Mouse (Mus musculus): ENCODE results near the gene Kcnn4. TPM values are rescaled to one million over a fixed set of nuclear protein-coding genes. Genes with fewer than 3 reads are reported as not detected.

The Kcnn4 gene
- polyA plus RNA-seq, 1 experiment from 2014 or later: 1.9 TPM

DNA sequence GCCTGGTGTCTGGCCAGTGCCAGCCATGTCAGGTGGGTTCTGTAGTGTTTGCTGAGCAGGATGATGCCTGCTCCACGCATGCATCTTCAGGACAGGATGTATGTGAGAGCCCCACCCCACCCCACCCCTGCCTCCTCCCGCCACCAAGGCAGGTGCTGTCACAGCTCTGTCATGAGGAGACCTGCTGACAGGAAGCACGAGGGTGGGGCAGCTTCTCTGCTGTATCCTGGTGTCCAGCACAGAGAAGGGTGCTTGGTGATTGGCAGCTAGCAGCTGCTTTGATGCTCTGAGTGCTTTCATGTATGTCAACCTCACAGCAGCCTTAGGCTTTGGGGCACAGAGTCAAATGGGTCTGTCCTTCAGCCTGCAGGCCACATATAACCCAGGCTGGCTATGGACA, 43.6 kb downstream of the Kcnn4 start:
- no peak for ATAC-seq (ENCODE audit: insufficient number of reproducible peaks, insufficient read depth, low FRiP score, low TSS enrichment, low read depth)
- no peak overlapping the region for H3K9ac ChIP-seq
- H3K36me3 ChIP-seq: peaks cover 39% of the 10 kb centered on the region
- no peaks in the 10 kb centered on the region for H3K4me1 ChIP-seq
- no peak overlapping the region for H3K27ac ChIP-seq
- H3K9me3 ChIP-seq: no peaks in the 10 kb centered on the region
- H3K4me3 ChIP-seq: no peak overlapping the region
- H3K27me3 ChIP-seq: no peaks in the 10 kb centered on the region
- H3K4me2 ChIP-seq: no peak overlapping the region
- 77% methylated on average over 3 of the region's 3 CpGs for whole genome bisulfite sequencing

- no peaks in the 10 kb centered on the region for H3K4me1 ChIP-seq
- H3K36me3 ChIP-seq: peaks cover 46% of the 10 kb centered on the region
- H3K9ac ChIP-seq: no peak overlapping the region
- WGBS: 80% methylated on average over 7 of the region's 7 CpGs
- no peaks in the 10 kb centered on the region for H3K9me3 ChIP-seq
- no peaks in the 10 kb centered on the region for H3K27me3 ChIP-seq
- ATAC-seq (ENCODE audit: insufficient number of reproducible peaks, insufficient read depth, low FRiP score, low TSS enrichment, low read depth): no peak
- no peak overlapping the region for H3K27ac ChIP-seq
- H3K4me2 ChIP-seq: no peak overlapping the region
- no peak overlapping the region for H3K4me3 ChIP-seq
Measured at GRCm38 (mm10) chr7:24415261-24415660, 45.2 kb downstream of the Kcnn4 start.

DNA sequence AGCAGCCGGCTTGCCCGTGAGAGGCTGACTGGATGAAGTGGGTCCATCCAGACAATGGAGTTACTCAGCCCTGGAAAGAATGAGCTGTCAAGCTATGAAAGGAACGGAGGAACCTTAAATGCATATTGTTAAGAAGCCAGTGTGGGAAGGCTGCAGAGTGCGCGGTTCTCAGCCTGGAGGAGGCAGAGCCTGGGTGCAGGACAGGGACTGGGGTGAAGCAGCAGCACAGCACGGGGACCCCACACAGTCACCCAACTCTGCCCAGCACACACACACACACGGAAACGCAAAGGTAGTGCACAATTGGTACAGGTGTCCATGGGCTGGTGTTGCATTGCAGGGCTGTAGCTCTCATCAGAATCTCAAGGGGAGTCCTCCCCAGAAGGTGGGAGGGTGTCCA, 49.5 kb downstream of the Kcnn4 start:
- Histone ChIP-seq H3K27ac (no peak overlapping the region), H3K27me3 (no peaks in the 10 kb centered on the region), H3K4me2 (no peak overlapping the region), H3K4me1 (no peaks in the 10 kb centered on the region), H3K9ac (no peak overlapping the region), H3K4me3 (no peak overlapping the region), H3K36me3 (peaks cover 56% of the 10 kb centered on the region), H3K9me3 (no peaks in the 10 kb centered on the region)
- ATAC-seq (ENCODE audit: insufficient number of reproducible peaks, insufficient read depth, low FRiP score, low TSS enrichment, low read depth): no peak
- 89% methylated on average over 8 of the region's 8 CpGs for WGBS

- no peaks in the 10 kb centered on the region for H3K27me3 ChIP-seq
Measured at GRCm38 (mm10) chr7:24421648-24422047, 51.6 kb downstream of the Kcnn4 start.

GRCm38 (mm10) chr7:24422251-24422650, 52.2 kb downstream of the Kcnn4 start:
- WGBS: 79% methylated on average over 8 of the region's 8 CpGs

More at GRCm38 (mm10) chr7:24421648-24422047, 51.6 kb downstream of the Kcnn4 start:
- Histone ChIP-seq H3K9me3 (no peaks in the 10 kb centered on the region), H3K4me3 (no peak overlapping the region), H3K36me3 (peaks cover 50% of the 10 kb centered on the region), H3K9ac (no peak overlapping the region), H3K4me1 (no peaks in the 10 kb centered on the region), H3K4me2 (no peak overlapping the region), H3K27ac (no peak overlapping the region)
- WGBS: 81% methylated on average over 7 of the region's 7 CpGs
- ATAC-seq (ENCODE audit: insufficient number of reproducible peaks, insufficient read depth, low FRiP score, low TSS enrichment, low read depth): no peak

GRCm38 (mm10) chr7:24423107-24423763, 53.2 kb downstream of the Kcnn4 start:
- Histone ChIP-seq H3K4me1 (no peaks in the 10 kb centered on the region), H3K9me3 (no peaks in the 10 kb centered on the region), H3K36me3 (peaks cover 40% of the 10 kb centered on the region), H3K27me3 (no peaks in the 10 kb centered on the region), H3K27ac (no peak overlapping the region), H3K4me3 (no peak overlapping the region), H3K9ac (0 out of 2 replicates have a peak overlapping the region, but pooled peaks have one; percentile 6), H3K4me2 (no peak overlapping the region)
- ATAC-seq (ENCODE audit: insufficient number of reproducible peaks, insufficient read depth, low FRiP score, low TSS enrichment, low read depth): no peak
- WGBS: 89% methylated on average over 15 of the region's 15 CpGs

More at GRCm38 (mm10) chr7:24422251-24422650, 52.2 kb downstream of the Kcnn4 start:
- no peak overlapping the region for H3K27ac ChIP-seq
- no peaks in the 10 kb centered on the region for H3K27me3 ChIP-seq
- no peaks in the 10 kb centered on the region for H3K4me1 ChIP-seq
- ATAC-seq (ENCODE audit: insufficient number of reproducible peaks, insufficient read depth, low FRiP score, low TSS enrichment, low read depth): no peak
- H3K9ac ChIP-seq: no peak overlapping the region
- no peak overlapping the region for H3K4me2 ChIP-seq
- peaks cover 44% of the 10 kb centered on the region for H3K36me3 ChIP-seq
- H3K4me3 ChIP-seq: no peak overlapping the region
- no peaks in the 10 kb centered on the region for H3K9me3 ChIP-seq

DNA sequence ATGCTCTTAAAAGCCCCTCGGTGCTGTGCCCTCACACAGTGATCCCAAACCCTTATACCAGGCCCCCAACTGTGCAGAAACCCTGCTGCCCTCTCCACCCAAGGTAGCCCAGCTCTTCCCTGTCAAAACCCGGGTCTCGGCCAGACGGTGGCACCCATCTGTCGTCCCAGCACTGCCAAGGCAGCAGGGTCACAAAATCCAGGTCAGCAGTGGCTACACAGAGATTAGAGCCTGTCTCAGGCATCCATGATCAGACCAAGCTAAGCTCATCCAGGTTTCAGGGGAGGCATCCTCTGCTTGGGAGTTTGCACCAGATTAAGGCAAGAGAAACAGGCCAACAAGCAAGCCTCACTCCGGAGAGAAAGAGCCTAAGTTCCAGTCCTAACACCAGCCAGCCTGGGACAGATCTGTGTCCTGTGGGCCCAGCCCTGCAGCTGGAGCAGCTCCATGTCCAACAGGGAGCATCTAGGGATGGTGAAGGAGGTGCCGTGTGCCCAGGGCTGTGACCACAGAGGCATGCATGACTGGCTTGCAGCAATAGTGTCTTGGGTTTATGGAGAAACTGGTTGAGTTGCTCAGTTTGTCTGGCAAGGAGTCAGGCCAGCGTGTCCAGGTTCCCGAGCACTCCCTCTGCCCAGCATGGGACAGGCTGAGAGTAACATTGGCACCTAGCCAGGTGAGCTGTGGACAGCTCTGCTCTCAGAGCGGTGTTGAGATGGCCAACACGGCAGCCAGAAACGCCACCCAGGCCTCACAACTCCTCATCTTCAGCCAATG, 54.1 kb downstream of the Kcnn4 start:
- ATAC-seq (ENCODE audit: insufficient number of reproducible peaks, insufficient read depth, low FRiP score, low TSS enrichment, low read depth): no peak
- H3K4me1 ChIP-seq: no peaks in the 10 kb centered on the region
- WGBS: 83% methylated on average over 12 of the region's 12 CpGs
- H3K4me3 ChIP-seq: no peak overlapping the region
- H3K36me3 ChIP-seq: peaks cover 39% of the 10 kb centered on the region
- no peaks in the 10 kb centered on the region for H3K27me3 ChIP-seq
- 0 out of 2 replicates have a peak overlapping the region, but pooled peaks have one; percentile 6 for H3K9ac ChIP-seq
- H3K9me3 ChIP-seq: no peaks in the 10 kb centered on the region
- H3K27ac ChIP-seq: no peak overlapping the region
- no peak overlapping the region for H3K4me2 ChIP-seq

GRCm38 (mm10) chr7:24425919-24426318, 55.9 kb downstream of the Kcnn4 start:
- no peak overlapping the region for H3K9ac ChIP-seq
- H3K4me2 ChIP-seq: no peak overlapping the region
- no peaks in the 10 kb centered on the region for H3K27me3 ChIP-seq
- H3K27ac ChIP-seq: no peak overlapping the region
- H3K4me3 ChIP-seq: no peak overlapping the region
- H3K9me3 ChIP-seq: no peaks in the 10 kb centered on the region
- peaks cover 23% of the 10 kb centered on the region for H3K36me3 ChIP-seq
- ATAC-seq (ENCODE audit: insufficient number of reproducible peaks, insufficient read depth, low FRiP score, low TSS enrichment, low read depth): no peak
- 78% methylated on average over 9 of the region's 9 CpGs for WGBS
- no peaks in the 10 kb centered on the region for H3K4me1 ChIP-seq

DNA sequence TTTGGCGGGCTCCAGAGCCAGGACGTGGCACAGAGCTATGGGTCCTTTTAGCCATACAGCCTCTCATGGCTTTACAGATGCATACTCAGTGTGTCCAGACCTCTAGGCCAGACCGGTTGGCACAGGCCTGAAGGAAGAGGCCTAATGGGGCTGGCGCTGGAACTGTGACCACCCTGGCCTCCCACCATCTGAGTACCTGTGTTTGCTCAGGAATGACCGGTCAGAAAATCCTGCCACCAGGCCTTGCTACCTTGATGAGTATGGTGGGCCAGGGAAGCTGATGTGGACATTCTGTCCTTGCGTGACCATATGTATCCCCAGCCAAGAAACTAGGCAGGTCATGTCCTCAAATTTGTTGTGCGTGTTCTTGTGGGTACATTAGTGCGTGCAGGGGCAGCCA, 57.1 kb downstream of the Kcnn4 start:
- H3K27me3 ChIP-seq: peaks cover 3% of the 10 kb centered on the region
- no peak for ATAC-seq (ENCODE audit: insufficient number of reproducible peaks, insufficient read depth, low FRiP score, low TSS enrichment, low read depth)
- whole genome bisulfite sequencing: 95% methylated on average over 8 of the region's 8 CpGs
- no peaks in the 10 kb centered on the region for H3K4me1 ChIP-seq
- H3K27ac ChIP-seq: no peak overlapping the region
- H3K4me3 ChIP-seq: no peak overlapping the region
- no peak overlapping the region for H3K4me2 ChIP-seq
- H3K9ac ChIP-seq: no peak overlapping the region
- H3K9me3 ChIP-seq: 0 out of 2 replicates have a peak, but pooled peaks cover under 1% of the 10 kb centered on the region
- H3K36me3 ChIP-seq: peaks cover 12% of the 10 kb centered on the region

DNA sequence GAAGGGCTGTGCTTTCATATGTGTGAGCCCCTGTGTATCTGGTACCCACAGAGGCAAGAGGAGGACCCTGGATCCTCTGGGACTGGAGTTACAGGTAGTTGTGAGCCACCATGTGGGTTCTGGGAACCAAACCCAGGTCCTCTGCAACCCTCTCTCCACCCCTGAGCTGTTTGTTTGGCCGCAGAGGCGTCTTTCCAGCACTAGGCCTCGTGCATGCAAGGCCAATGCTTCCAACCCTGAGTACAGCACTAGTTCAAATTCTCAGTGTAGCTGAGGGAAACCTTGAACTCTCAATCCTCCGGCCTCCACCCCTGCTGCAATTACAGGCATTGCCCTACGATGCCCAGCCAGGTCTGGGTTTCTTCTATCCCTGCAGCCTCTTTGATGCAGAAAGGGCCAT, 58.7 kb downstream of the Kcnn4 start:
- H3K4me1 ChIP-seq: no peaks in the 10 kb centered on the region
- peaks cover 18% of the 10 kb centered on the region for H3K27me3 ChIP-seq
- no peak for ATAC-seq (ENCODE audit: insufficient number of reproducible peaks, insufficient read depth, low FRiP score, low TSS enrichment, low read depth)
- H3K4me2 ChIP-seq: no peak overlapping the region
- H3K9me3 ChIP-seq: 0 out of 2 replicates have a peak, but pooled peaks cover 4% of the 10 kb centered on the region
- 0 out of 2 replicates have a peak, but pooled peaks cover under 1% of the 10 kb centered on the region for H3K36me3 ChIP-seq
- H3K27ac ChIP-seq: no peak overlapping the region
- 82% methylated on average over 5 of the region's 5 CpGs for WGBS
- no peak overlapping the region for H3K9ac ChIP-seq
- H3K4me3 ChIP-seq: no peak overlapping the region

GRCm38 (mm10) chr7:24429413-24430112, 59.5 kb downstream of the Kcnn4 start:
- Histone ChIP-seq H3K27ac (no peak overlapping the region), H3K4me1 (no peaks in the 10 kb centered on the region), H3K4me2 (no peak overlapping the region), H3K9ac (no peak overlapping the region), H3K4me3 (no peak overlapping the region), H3K9me3 (0 out of 2 replicates have a peak, but pooled peaks cover 4% of the 10 kb centered on the region), H3K36me3 (no peaks in the 10 kb centered on the region), H3K27me3 (peaks cover 20% of the 10 kb centered on the region)
- 73% methylated on average over 16 of the region's 16 CpGs for WGBS
- ATAC-seq (ENCODE audit: insufficient number of reproducible peaks, insufficient read depth, low FRiP score, low TSS enrichment, low read depth): no peak

All from embryonic facial prominence, embryonic 13.5 days (tissue).